Mouse (Mus musculus): ENCODE measurements at regions not wholly inside any gene's neighbourhood (a gene's known extent, or its start where the extent isn't known, plus 50 kb on each side); places are given as distances from the start of the nearest gene placed in this dataset.
"Not testable (repeated sequence)": the region's sequence is repeated elsewhere in the genome, so short reads cannot be mapped to it uniquely, and the experiment has no call there.

- H3K4me3 ChIP-seq; H3K27ac ChIP-seq; DNase-seq; intact Hi-C loops (cut with DNase I): not testable (repeated sequence)
These were observed 57.0 kb upstream of the Egfem1 start for GRCm38 (mm10) chr3:29024851-29025250.

- no peak for DNase-seq
- intact Hi-C loops (cut with DNase I): no loop called here
- H3K4me3 ChIP-seq: no peak overlapping the region
- TF ChIP-seq CTCF (IDR thresholded peaks at IDR 0.05): no peak
- H3K27ac ChIP-seq: no peak overlapping the region
These were observed 54.1 kb upstream of the Egfem1 start for GRCm38 (mm10) chr3:29027726-29028125.

DNA sequence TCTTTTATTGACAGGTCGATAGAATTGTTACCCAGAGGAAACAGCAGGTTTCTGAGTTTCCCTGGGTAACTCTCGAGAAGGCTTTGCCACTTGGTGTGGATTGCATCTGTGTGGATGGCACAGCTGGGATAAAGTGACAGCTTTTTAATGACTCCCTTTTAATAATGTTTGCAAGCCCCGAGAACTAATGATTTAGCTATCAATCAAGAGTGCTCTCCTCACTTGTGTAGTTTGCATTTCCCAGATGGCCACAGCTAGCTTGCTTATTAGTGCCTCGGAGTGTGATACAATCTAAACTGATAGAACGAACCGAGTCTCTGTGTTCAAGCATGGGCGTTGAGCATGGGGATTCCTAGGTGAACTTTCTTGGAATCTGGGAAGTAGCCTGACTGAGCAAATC, 51.0 kb upstream of the Egfem1 start:
- Histone ChIP-seq H3K4me3 (no peak overlapping the region), H3K27ac (no peak overlapping the region)
- no peak for TF ChIP-seq CTCF (IDR thresholded peaks at IDR 0.05)
- intact Hi-C loops (cut with DNase I): no loop called here
- DNase-seq: no peak

DNA sequence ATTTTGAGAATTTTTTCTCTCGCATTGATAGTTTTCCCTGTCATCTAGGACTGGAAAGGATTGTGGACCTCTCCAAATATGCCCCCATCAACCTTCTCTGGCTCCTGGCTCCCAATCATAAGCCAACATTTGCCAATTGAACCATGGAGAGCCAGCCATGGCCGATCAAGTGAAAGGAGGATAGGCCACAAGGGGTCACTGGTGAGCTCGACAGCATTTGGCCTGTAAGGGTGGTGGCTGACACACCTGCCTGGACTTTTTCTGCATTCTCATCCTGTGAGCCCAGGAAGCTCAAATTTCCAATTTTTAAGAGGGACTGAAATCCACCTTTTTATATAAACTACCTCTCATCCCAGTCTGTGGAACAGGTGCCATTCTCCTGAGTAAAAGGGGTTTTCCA, 50.0 kb upstream of the Egfem1 start:
- intact Hi-C loops (cut with DNase I): no loop called here
- peak; percentile 42 for TF ChIP-seq CTCF (IDR thresholded peaks at IDR 0.05)
- no peak overlapping the region for H3K27ac ChIP-seq
- no peak for DNase-seq
- no peak overlapping the region for H3K4me3 ChIP-seq

Measured in gastrocnemius, adult 2 months (tissue).